Mouse (Mus musculus) olfactory bulb, adult 2 months (tissue): ENCODE measurements around the gene Osbpl11.

Source experiments
- CTCF ChIP-seq: fragments of 200-500 bp; IDR thresholded peaks from 2 replicates; pipeline ENCODE4 v1.5.1; 2012; ENCODE audit warnings: low read depth, mild to moderate bottlenecking, low read length, moderate library complexity; ENCODE audit not compliant: insufficient read depth
- POLR2A ChIP-seq: fragments of 200-500 bp; IDR thresholded peaks from 2 replicates; pipeline ENCODE4 v1.6.1; 2012; ENCODE audit warnings: mild to moderate bottlenecking, low read depth, low read length, moderate library complexity; ENCODE audit not compliant: insufficient read depth

DNA sequence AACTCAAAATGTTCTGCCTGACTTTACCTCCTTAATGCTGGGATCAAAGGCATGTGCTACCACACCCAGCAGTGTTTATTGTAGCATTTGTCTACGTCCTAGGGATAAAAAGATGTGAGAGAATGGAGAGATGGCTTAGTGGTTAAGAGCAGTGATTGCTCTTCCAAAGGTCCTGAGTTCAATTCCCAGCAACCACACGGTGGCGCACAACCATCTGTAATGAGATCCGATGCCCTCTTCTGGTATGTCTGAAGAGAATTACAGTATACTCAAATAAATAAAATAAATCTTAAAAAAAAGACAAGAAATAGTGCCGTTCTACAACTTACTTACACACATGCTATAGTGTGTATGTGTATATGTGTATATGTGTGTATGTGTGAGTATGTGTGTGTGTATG lies 17.3 kb upstream of the Osbpl11 start:
- TF ChIP-seq CTCF (no peak), POLR2A (no peak)
